Mouse (Mus musculus) midbrain, embryonic 14.5 days (tissue): ENCODE data around the gene Ulk4. TPM values are rescaled to one million over a fixed set of nuclear protein-coding genes. Genes with fewer than 3 reads are reported as not detected.

Experiments used
- ATAC-seq: fragments of 200-750 bp; cut with Nextera tagmentation; 2 replicates; pipeline ENCODE4 v1.8.0; 2017; ENCODE audit warnings: moderate number of reproducible peaks, moderate library complexity; ENCODE audit not compliant: low FRiP score, low TSS enrichment
- DNase-seq: peaks from one replicate; pipeline ENCODE4 v3.0.0-alpha.2; 2015
- H3K27ac ChIP-seq: fragments of 300-500 bp; sonication (generic); replicated peaks from 2 replicates; pipeline ENCODE4 v1.5.1; 2014; ENCODE audit warnings: mild to moderate bottlenecking, low read depth, low read length, moderate library complexity
- H3K27me3 ChIP-seq: fragments of 300-500 bp; sonication (generic); 2 replicates; pipeline ENCODE4 v1.6.1; 2014; ENCODE audit warnings: low read length, control low read depth, mixed read lengths; ENCODE audit not compliant: control insufficient read depth, insufficient read depth
- H3K36me3 ChIP-seq: fragments of 300-500 bp; sonication (generic); 2 replicates; pipeline ENCODE4 v1.6.1; 2014; ENCODE audit warnings: low read length, control low read depth; ENCODE audit not compliant: control insufficient read depth, insufficient read depth
- H3K4me1 ChIP-seq: fragments of 300-500 bp; sonication (generic); 2 replicates; pipeline ENCODE4 v1.6.1; 2014; ENCODE audit warnings: mild to moderate bottlenecking, antibody characterized with exemption, low read length, control low read depth; ENCODE audit not compliant: control insufficient read depth, insufficient read depth
- H3K4me2 ChIP-seq: fragments of 300-500 bp; sonication (generic); 2 replicates; pipeline ENCODE4 v1.6.1; 2014; ENCODE audit warnings: mild to moderate bottlenecking, low read length, moderate library complexity
- H3K4me3 ChIP-seq: fragments of 300-500 bp; sonication (generic); replicated peaks from 2 replicates; pipeline ENCODE4 v1.5.1; 2014; ENCODE audit warnings: low read depth, low read length
- H3K9ac ChIP-seq: fragments of 300-500 bp; sonication (generic); replicated peaks from 2 replicates; pipeline ENCODE4 v1.6.1; 2014; ENCODE audit warnings: mild to moderate bottlenecking, low read length, moderate library complexity
- H3K9me3 ChIP-seq: fragments of 300-500 bp; sonication (generic); 2 replicates; pipeline ENCODE4 v1.6.1; 2016; ENCODE audit warnings: low read length, control low read depth, mixed read lengths; ENCODE audit not compliant: control insufficient read depth
- WGBS: fragments of 180-500 bp; shearing (Covaris S2); extraction: QIAGEN DNeasy Blood & Tissue Kit; methylation state at CpG from one replicate; pipeline ENCODE4 v1.1.7; 2014; 5-methylcytosine and 5-hydroxymethylcytosine counted together
- polyA plus RNA-seq: library from polyadenylated mRNA; unstranded; fragments of >200 nt; fragmentation: Nextera tagmentation; extraction: Ambion mirVana; gene quantifications from 2 replicates; pipeline ENCODE4 v1.2.1, GENCODE M21; 2014

Ulk4 gene
- polyA plus RNA-seq, 1 experiment from 2014 or later, result 75.7 TPM

DNA sequence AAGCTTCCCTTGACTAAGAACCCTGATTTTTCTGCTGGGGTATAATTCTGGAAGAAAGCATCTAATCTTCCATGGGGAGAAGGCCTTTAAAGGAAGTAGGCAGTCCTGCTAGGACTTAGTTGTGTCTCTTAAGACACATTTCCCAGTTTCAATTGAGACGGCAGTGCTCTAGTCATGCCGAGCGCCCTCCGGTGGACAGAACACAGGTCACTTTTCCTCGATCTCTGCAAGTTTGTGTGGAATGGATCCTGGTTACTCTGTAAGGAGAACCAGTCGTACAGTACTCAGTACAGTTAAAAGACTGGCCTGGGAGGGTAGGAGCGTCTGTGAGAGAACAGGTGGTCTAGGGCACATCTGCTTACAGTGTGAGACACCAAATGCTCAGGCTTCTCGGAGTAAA, 340.6 kb downstream of the Ulk4 start:
- ATAC-seq (no peak), DNase-seq (peak; percentile 85)
- 16% methylated on average over 8 of the region's 8 CpGs for WGBS
- Histone ChIP-seq H3K27ac (no peak overlapping the region), H3K4me1 (peaks cover 62% of the 10 kb centered on the region), H3K9me3 (no peaks in the 10 kb centered on the region), H3K4me2 (peak overlapping the region; percentile 70), H3K27me3 (no peaks in the 10 kb centered on the region), H3K36me3 (peaks cover under 1% of the 10 kb centered on the region; the same call in 1 of the 2 replicates), H3K4me3 (peak overlapping the region; percentile 83), H3K9ac (no peak overlapping the region)

DNA sequence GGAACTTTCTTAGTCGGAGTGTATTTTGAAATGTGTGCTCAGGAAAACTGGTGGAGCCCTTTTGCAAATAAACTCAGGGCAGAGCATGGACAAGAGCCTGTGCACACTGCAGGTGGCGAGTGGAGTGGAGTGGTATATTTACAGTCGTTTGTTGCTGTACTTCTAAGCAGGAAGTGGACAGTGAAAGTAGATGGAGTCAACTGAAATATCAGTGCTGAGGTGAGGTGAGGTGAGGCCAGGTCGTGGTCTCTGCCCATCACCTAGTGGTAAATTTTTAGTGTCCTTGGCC, 341.4 kb downstream of the Ulk4 start:
- Histone ChIP-seq H3K4me1 (peaks cover 55% of the 10 kb centered on the region), H3K4me3 (peak overlapping the region; percentile 83)
- ATAC-seq, result no peak

DNA sequence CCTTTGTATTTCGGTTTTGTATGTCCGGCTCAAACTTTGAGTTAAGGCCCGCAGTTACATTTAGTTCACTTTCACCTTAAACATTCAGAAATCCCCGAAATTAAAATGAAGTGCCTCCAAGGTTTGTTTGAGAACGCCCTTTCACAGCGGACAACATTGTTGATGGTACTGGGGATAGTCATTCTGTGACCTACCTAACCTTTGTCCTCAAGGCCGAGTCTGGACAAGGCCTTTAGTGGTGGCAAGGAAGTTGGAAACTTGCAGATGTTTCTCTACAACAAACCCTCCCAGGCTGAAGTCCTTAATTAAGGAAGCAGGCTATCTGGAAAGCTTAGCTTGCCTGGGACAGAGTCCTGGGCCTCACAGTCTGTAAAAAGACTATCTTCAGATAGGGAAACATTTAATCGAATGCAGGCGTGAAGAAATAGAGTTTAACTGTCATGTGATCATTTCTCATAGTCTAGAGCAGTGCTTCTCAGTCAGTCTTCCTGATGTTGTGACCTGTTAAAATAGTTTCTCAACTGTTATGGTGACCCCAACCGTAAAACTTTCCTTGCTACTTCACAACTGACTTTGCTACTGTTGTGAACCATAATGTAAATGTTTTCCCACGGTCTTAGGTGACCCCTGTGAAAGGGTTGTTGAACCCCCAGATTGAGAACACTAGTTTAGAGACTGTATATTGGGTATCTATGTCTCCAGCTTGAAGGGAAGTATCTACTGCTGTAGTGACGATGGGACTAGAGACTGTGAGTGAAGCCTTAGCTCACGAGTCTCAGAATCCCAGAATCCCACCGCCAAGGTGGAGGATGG, 342.0 kb downstream of the Ulk4 start:
- 0 out of 2 replicates have a peak overlapping the region, but pooled peaks have one; percentile 94 for H3K27ac ChIP-seq
- H3K4me2 ChIP-seq, result peak overlapping the region; percentile 70
- no peaks in the 10 kb centered on the region for H3K36me3 ChIP-seq
- 9% methylated on average over 14 of the region's 14 CpGs for WGBS
- peak overlapping the region; percentile 85 for H3K9ac ChIP-seq
- H3K9me3 ChIP-seq, result no peaks in the 10 kb centered on the region
- no peaks in the 10 kb centered on the region for H3K27me3 ChIP-seq
- DNase-seq (no peak), ATAC-seq (no peak)
- H3K4me3 ChIP-seq, result peak overlapping the region; percentile 83
- H3K4me1 ChIP-seq, result peaks cover 56% of the 10 kb centered on the region

More for the DNA sequence above, 341.4 kb downstream of the Ulk4 start:
- Histone ChIP-seq H3K27ac (no peak overlapping the region), H3K9me3 (no peaks in the 10 kb centered on the region), H3K27me3 (no peaks in the 10 kb centered on the region), H3K36me3 (no peaks in the 10 kb centered on the region), H3K9ac (peak overlapping the region; percentile 85; the same call in 1 of the 2 replicates), H3K4me2 (peak overlapping the region; percentile 70)
- 19% methylated on average over 4 of the region's 4 CpGs for WGBS
- DNase-seq, result no peak

DNA sequence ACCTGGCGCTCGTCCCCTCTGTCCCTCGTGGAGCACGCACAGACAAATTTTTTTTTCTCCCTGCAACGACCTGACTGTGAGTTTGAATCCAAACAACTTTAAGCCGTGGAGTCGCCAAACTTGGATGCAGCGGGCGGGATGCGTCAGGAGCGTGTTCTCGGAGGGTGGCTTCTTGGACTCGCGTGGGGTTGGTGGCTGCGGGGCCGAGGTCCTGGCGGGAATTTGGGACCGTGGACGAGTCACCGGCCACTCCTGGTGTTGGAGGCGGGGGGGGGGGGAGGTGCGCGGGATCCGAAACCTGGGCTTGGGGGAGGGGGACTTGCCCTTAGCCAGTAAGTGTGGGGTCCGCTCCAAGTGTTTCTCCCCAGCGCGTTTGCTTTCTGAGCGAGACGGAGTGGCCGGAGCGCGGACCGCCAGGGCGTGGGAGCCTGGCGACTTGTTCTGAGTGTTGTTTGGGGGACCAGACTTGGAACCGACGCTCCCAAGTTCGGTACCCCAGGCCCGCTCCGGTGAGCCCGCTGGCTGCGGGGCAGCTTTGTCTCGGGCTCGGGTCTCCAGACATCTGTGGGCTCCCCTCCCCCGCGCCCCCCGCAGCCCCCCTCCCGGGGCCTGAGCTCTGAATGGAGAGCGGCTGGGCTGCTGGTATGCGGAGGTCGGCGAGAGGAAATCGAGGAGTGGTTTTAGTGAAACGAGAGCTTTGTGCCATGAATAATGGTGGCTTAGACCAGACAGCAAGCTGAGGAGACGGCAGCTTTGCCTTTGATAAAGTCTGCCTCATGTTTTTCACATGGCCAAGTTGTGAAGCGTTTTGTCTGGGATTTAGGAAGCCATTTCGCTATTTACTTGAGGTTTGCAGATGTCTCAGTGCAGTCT, 342.9 kb downstream of the Ulk4 start:
- H3K4me2 ChIP-seq, result peak overlapping the region; percentile 70
- H3K4me1 ChIP-seq, result peaks cover 49% of the 10 kb centered on the region
- WGBS, result under 1% methylated on average over 55 of the region's 57 CpGs
- peak overlapping the region; percentile 85 for H3K9ac ChIP-seq
- H3K9me3 ChIP-seq, result no peaks in the 10 kb centered on the region
- no peaks in the 10 kb centered on the region for H3K36me3 ChIP-seq
- H3K27ac ChIP-seq, result peak overlapping the region; percentile 94
- DNase-seq (peak; percentile 78), ATAC-seq (peak; percentile 44; the same call in 1 of the 2 replicates)
- peak overlapping the region; percentile 83 for H3K4me3 ChIP-seq
- H3K27me3 ChIP-seq, result no peaks in the 10 kb centered on the region

DNA sequence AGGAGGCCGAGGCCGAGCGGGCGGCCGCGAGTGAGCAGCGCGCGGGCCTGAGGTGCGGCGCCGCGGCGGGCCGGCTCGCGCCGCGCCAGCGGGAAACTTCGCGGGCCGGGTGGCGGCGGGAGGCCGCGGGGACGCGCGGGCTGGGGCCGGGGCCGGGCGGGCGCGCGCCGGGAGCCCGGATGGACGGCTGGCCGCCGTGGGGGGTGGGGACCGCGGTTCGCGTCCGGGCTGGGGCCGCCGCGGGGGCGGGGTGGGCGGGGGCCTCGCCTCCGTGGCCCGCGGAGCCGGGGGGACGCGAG, 343.5 kb downstream of the Ulk4 start:
- Histone ChIP-seq H3K27ac (peak overlapping the region; percentile 94), H3K9me3 (no peaks in the 10 kb centered on the region), H3K27me3 (no peaks in the 10 kb centered on the region), H3K4me2 (peak overlapping the region; percentile 70), H3K36me3 (no peaks in the 10 kb centered on the region), H3K9ac (peak overlapping the region; percentile 85), H3K4me1 (peaks cover 50% of the 10 kb centered on the region), H3K4me3 (peak overlapping the region; percentile 83)
- DNase-seq, result no peak
- WGBS, result 2% methylated on average over 12 of the region's 58 CpGs
- ATAC-seq, result no peak

GRCm38 (mm10) chr9:120932797-120933586, 344.0 kb downstream of the Ulk4 start:
- H3K27me3 ChIP-seq, result no peaks in the 10 kb centered on the region
- peak overlapping the region; percentile 49 for H3K4me2 ChIP-seq
- H3K36me3 ChIP-seq, result no peaks in the 10 kb centered on the region
- H3K27ac ChIP-seq, result peak overlapping the region; percentile 94
- peak; percentile 99 for DNase-seq
- peak overlapping the region; percentile 85 for H3K9ac ChIP-seq
- H3K4me1 ChIP-seq, result peaks cover 45% of the 10 kb centered on the region
- peak overlapping the region; percentile 83 for H3K4me3 ChIP-seq
- ATAC-seq, result peak; percentile 85
- WGBS, result 5% methylated on average over 69 of the region's 78 CpGs
- H3K9me3 ChIP-seq, result no peaks in the 10 kb centered on the region

DNA sequence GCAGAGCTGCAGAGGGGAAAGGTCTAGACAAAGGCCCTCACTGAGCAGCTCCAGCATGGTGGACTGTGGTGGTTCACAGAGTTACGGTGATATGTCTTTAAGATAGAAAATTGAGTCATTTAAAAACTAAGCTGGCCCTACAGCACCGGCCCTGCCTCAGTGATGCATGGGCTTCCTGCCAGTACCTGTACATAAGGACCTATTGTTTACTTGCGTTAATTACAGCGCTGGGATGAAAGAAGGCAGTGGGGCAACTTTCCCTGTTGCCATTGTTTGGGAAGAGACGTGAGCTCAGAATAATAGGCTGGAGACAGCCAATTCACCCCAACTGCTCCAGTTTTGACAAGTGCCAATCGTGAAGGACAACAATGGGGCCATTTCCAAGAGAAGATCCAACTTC, 344.6 kb downstream of the Ulk4 start:
- no peaks in the 10 kb centered on the region for H3K36me3 ChIP-seq
- ATAC-seq, result no peak
- DNase-seq, result peak; percentile 36
- no peak overlapping the region; the same call in 1 of the 2 replicates for H3K9ac ChIP-seq
- peak overlapping the region; percentile 25 for H3K4me3 ChIP-seq
- 22% methylated on average over 6 of the region's 6 CpGs for WGBS
- H3K4me1 ChIP-seq, result peaks cover 39% of the 10 kb centered on the region
- H3K4me2 ChIP-seq, result peak overlapping the region; percentile 49
- no peaks in the 10 kb centered on the region for H3K27me3 ChIP-seq
- H3K9me3 ChIP-seq, result no peaks in the 10 kb centered on the region
- H3K27ac ChIP-seq, result 0 out of 2 replicates have a peak overlapping the region, but pooled peaks have one; percentile 60

GRCm38 (mm10) chr9:120930811-120931210, 346.2 kb downstream of the Ulk4 start:
- 53% methylated on average over 8 of the region's 8 CpGs for WGBS
- H3K4me1 ChIP-seq, result peaks cover 23% of the 10 kb centered on the region
- no peaks in the 10 kb centered on the region for H3K27me3 ChIP-seq
- no peak overlapping the region; the same call in 1 of the 2 replicates for H3K9ac ChIP-seq
- H3K4me2 ChIP-seq, result peak overlapping the region; percentile 49
- DNase-seq (peak; percentile 25), ATAC-seq (no peak)
- no peaks in the 10 kb centered on the region for H3K36me3 ChIP-seq
- H3K27ac ChIP-seq, result peak overlapping the region; percentile 88; the same call in 1 of the 2 replicates
- peak overlapping the region; percentile 24 for H3K4me3 ChIP-seq
- H3K9me3 ChIP-seq, result no peaks in the 10 kb centered on the region
